Mouse (Mus musculus) thymus, adult 2 months (tissue): ENCODE measurements at regions not wholly inside any gene's neighbourhood (a gene's known extent, or its start where the extent isn't known, plus 50 kb on each side); places are given as distances from the start of the nearest gene placed in this dataset.

ENCODE experiments used
- DNase-seq: peaks from one replicate; pipeline ENCODE4 v3.0.0; 2021
- H3K27ac ChIP-seq: fragments of 200-500 bp; 2 replicates; pipeline ENCODE4 v1.5.1; 2012; ENCODE audit warnings: low read length, control low read depth; ENCODE audit not compliant: control insufficient read depth, insufficient read depth
- H3K27me3 ChIP-seq: fragments of 200-500 bp; 2 replicates; pipeline ENCODE4 v1.6.1; 2012; ENCODE audit warnings: mild to moderate bottlenecking, low read length, moderate library complexity, mixed read lengths; ENCODE audit not compliant: control insufficient read depth, insufficient read depth
- H3K36me3 ChIP-seq: fragments of 200-500 bp; 2 replicates; pipeline ENCODE4 v1.6.1; 2012; ENCODE audit warnings: mild to moderate bottlenecking, low read length, moderate library complexity; ENCODE audit not compliant: control insufficient read depth, insufficient read depth
- H3K4me1 ChIP-seq: fragments of 200-500 bp; replicated peaks from 2 replicates; pipeline ENCODE4 v1.6.1; 2012; ENCODE audit warnings: low read length; ENCODE audit not compliant: control insufficient read depth, insufficient read depth
- H3K4me3 ChIP-seq: fragments of 200-500 bp; 2 replicates; pipeline ENCODE4 v1.5.1; 2012; ENCODE audit warnings: mild to moderate bottlenecking, low read length, control low read depth, moderate library complexity; ENCODE audit not compliant: control insufficient read depth, insufficient read depth
- CTCF ChIP-seq: fragments of 200-500 bp; IDR thresholded peaks from 2 replicates; pipeline ENCODE4 v1.5.1; 2012; ENCODE audit warnings: mild to moderate bottlenecking, control low read depth, low read length, moderate library complexity, borderline replicate concordance; ENCODE audit not compliant: control insufficient read depth, poor library complexity, insufficient read depth; ENCODE audit errors: extremely low read depth
- POLR2A ChIP-seq: fragments of 200-500 bp; IDR thresholded peaks from 2 replicates; pipeline ENCODE4 v1.6.1; 2012; ENCODE audit warnings: mild to moderate bottlenecking, low read length, control low read depth, moderate library complexity; ENCODE audit not compliant: control insufficient read depth, poor library complexity, insufficient read depth; ENCODE audit errors: extremely low read depth
- WGBS: fragments of 180-500 bp; shearing (Covaris S2); methylation state at CpG from one replicate; pipeline ENCODE4 v1.1.7; 2018; 5-methylcytosine and 5-hydroxymethylcytosine counted together

GRCm38 (mm10) chr8:41556819-41557218 is 139.9 kb upstream of the Frg1 start:
- TF ChIP-seq CTCF (no peak), POLR2A (no peak)
- no peak overlapping the region for H3K27ac ChIP-seq
- H3K27me3 ChIP-seq, result no peaks in the 10 kb centered on the region
- no peaks in the 10 kb centered on the region for H3K36me3 ChIP-seq
- H3K4me1 ChIP-seq, result no peaks in the 10 kb centered on the region
- H3K4me3 ChIP-seq, result no peak overlapping the region
- DNase-seq, result no peak
- 80% methylated on average over 3 of the region's 3 CpGs for WGBS

DNA sequence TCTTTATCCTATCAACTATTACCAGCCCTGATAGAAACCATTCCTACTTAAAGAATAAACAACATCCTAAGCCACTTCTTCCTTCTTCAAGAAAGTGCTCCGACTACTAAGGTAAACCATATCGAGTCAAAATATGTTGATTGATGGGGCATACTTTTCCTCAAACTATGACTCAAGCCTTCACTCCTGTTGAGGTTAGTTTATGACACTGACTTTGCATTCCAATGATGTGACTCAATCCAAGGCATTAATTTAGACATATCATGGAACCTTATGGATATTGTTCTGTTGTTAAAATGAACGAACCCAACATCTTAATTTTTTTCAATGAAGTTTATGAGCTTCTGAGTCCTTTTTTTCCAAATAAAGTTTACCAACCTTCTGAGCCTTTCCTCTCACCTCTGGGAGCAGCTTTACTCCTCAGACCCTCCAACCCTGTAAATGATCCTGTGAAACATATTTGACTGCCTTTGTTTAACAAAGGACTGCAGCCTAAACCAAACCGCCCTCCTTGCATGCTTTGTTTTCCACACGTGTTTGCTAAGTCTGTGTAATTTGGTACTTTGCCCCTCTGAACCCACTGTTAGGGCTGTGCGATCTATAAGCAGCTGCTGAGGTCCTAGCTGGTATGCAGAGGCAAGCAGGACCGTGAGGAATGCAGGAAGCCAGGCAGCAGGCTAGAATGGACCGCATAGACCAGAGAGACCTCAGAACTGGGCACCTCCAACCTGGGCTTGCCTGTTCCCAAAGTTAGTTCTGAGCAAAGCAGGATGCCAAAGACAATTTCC is 136.1 kb upstream of the Frg1 start:
- H3K4me1 ChIP-seq, result no peaks in the 10 kb centered on the region
- no peak overlapping the region for H3K27ac ChIP-seq
- no peak overlapping the region for H3K4me3 ChIP-seq
- TF ChIP-seq CTCF (no peak), POLR2A (no peak)
- no peak for DNase-seq
- 86% methylated on average over 8 of the region's 8 CpGs for WGBS
- no peaks in the 10 kb centered on the region for H3K36me3 ChIP-seq
- no peaks in the 10 kb centered on the region for H3K27me3 ChIP-seq

DNA sequence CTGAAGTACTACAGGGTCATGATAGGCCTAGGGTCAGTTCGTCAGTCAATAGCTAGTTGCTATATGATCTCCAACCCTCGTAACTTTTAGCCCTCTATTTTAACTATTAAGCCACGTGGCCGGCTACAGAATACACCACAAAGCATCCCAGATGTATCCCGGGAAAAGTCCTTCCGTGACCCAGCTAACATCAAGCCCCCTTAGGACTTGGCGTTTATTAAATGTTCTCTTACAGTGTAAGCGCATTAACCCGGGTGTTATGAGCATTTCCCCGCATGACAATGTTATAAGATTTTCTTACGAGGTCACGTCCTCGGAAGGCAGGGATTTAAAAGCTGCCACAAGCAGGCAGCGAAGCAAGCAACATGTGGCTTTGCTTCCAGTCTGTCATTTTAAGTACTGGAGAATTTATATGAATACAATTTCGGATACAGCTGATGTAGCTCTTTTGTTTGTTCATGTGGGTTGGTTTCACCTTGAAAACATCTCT is 135.1 kb upstream of the Frg1 start:
- H3K4me1 ChIP-seq, result no peaks in the 10 kb centered on the region
- 94% methylated on average over 15 of the region's 15 CpGs for WGBS
- no peak for TF ChIP-seq CTCF
- no peak for TF ChIP-seq POLR2A
- H3K36me3 ChIP-seq, result no peaks in the 10 kb centered on the region
- H3K27ac ChIP-seq, result no peak overlapping the region
- H3K4me3 ChIP-seq, result no peak overlapping the region
- H3K27me3 ChIP-seq, result no peaks in the 10 kb centered on the region
- no peak for DNase-seq

DNA sequence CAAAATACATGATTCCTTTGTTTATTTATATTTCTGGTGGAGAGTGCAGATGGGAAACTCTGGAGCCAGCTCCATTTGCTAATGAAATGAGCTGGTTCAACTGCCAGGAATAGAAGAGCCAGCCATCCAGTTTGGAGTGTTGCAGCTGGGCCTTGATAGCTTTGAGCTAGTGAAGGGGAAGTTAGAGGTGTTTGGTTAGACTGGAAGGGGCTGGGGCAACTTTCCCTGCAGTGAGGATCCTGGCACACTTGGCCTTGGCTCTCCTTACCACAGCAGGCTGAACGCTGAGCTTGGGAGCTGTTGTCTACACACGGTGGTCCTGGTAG is 133.2 kb upstream of the Frg1 start:
- Histone ChIP-seq H3K27ac (no peak overlapping the region), H3K4me3 (no peak overlapping the region), H3K4me1 (no peaks in the 10 kb centered on the region), H3K36me3 (no peaks in the 10 kb centered on the region), H3K27me3 (no peaks in the 10 kb centered on the region)
- 96% methylated on average over 2 of the region's 2 CpGs for WGBS
- TF ChIP-seq CTCF (no peak), POLR2A (no peak)
- no peak for DNase-seq

GRCm38 (mm10) chr8:41549220-41550094 is 132.6 kb upstream of the Frg1 start:
- no peak overlapping the region for H3K27ac ChIP-seq
- DNase-seq, result no peak
- no peaks in the 10 kb centered on the region for H3K36me3 ChIP-seq
- H3K4me1 ChIP-seq, result no peaks in the 10 kb centered on the region
- H3K4me3 ChIP-seq, result no peak overlapping the region
- 86% methylated on average over 25 of the region's 25 CpGs for WGBS
- TF ChIP-seq POLR2A (no peak), CTCF (no peak)
- H3K27me3 ChIP-seq, result no peaks in the 10 kb centered on the region

DNA sequence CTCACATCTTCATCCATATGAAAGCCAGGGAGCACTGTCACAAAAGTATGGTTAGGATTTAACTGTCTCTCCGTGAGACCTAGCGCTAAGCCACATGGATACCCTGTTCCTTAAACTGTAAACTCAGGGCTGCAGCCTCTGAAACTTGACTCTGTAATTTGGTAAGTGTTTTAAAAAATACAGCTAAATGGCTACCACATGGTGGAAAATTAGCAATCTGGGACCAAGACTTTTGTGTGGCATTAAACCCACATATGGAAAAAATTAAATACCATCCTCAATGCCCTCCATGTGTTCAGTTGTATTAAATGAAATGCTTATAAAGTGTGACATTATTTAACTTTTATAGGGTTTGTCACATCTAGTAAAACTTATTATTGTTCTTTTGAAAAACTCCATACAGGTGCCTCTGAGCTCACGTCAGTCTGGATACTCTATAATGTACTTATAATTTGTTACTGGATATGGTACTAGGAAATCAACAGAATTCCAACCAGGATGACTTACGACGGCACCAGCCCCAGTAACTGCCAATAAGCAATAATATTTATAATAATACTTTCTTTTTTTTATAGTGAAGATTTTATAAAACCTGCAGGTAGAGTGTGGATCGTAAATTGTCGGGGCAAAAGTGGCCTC is 131.0 kb upstream of the Frg1 start:
- no peaks in the 10 kb centered on the region for H3K4me1 ChIP-seq
- DNase-seq, result no peak
- TF ChIP-seq POLR2A, result no peak
- TF ChIP-seq CTCF, result no peak
- 95% methylated on average over 7 of the region's 7 CpGs for WGBS
- no peak overlapping the region for H3K27ac ChIP-seq
- H3K36me3 ChIP-seq, result no peaks in the 10 kb centered on the region
- H3K4me3 ChIP-seq, result no peak overlapping the region
- no peaks in the 10 kb centered on the region for H3K27me3 ChIP-seq
